Mouse (Mus musculus) kidney, embryonic 16.5 days (tissue): ENCODE measurements around the gene Fcgrt. TPM values are rescaled to one million over a fixed set of nuclear protein-coding genes. Genes with fewer than 3 reads are reported as not detected.

ENCODE experiments used
- ATAC-seq: fragments of 200-750 bp; cut with Nextera tagmentation; 2 replicates; pipeline ENCODE4 v1.8.0; 2017; ENCODE audit warnings: moderate TSS enrichment; ENCODE audit not compliant: low FRiP score, low TSS enrichment
- H3K27ac ChIP-seq: fragments of 300-500 bp; sonication (generic); 2 replicates; pipeline ENCODE4 v1.5.1; 2014; ENCODE audit warnings: low read length
- H3K27me3 ChIP-seq: fragments of 300-500 bp; sonication (generic); 2 replicates; pipeline ENCODE4 v1.6.1; 2014; ENCODE audit warnings: low read length, control low read depth, mixed read lengths; ENCODE audit not compliant: insufficient read depth
- H3K36me3 ChIP-seq: fragments of 300-500 bp; sonication (generic); 2 replicates; pipeline ENCODE4 v1.6.1; 2014; ENCODE audit warnings: low read length, control low read depth, mixed read lengths; ENCODE audit not compliant: insufficient read depth
- H3K4me1 ChIP-seq: fragments of 300-500 bp; sonication (generic); 2 replicates; pipeline ENCODE4 v1.6.1; 2014; ENCODE audit warnings: low read length, control low read depth, mixed read lengths; ENCODE audit not compliant: insufficient read depth
- H3K4me2 ChIP-seq: fragments of 300-500 bp; sonication (generic); replicated peaks from 2 replicates; pipeline ENCODE4 v1.6.1; 2014; ENCODE audit warnings: low read depth, low read length
- H3K4me3 ChIP-seq: fragments of 300-500 bp; sonication (generic); 2 replicates; pipeline ENCODE4 v1.5.1; 2014; ENCODE audit warnings: mild to moderate bottlenecking, low read length
- H3K9ac ChIP-seq: fragments of 300-500 bp; sonication (generic); replicated peaks from 2 replicates; pipeline ENCODE4 v1.6.1; 2014; ENCODE audit warnings: low read length
- H3K9me3 ChIP-seq: fragments of 300-500 bp; sonication (generic); 2 replicates; pipeline ENCODE4 v1.6.1; 2016; ENCODE audit warnings: low read length, control low read depth
- WGBS: fragments of 180-500 bp; shearing (Covaris S2); extraction: QIAGEN DNeasy Blood & Tissue Kit; methylation state at CpG from one replicate; pipeline ENCODE4 v1.1.7; 2014; 5-methylcytosine and 5-hydroxymethylcytosine counted together
- polyA plus RNA-seq: library from polyadenylated mRNA; unstranded; fragments of >200 nt; fragmentation: Nextera tagmentation; extraction: Ambion mirVana; gene quantifications from 2 replicates; pipeline ENCODE4 v1.2.1, GENCODE M21; 2015

Gene Fcgrt
- polyA plus RNA-seq, 1 experiment from 2014 or later, result 114 TPM

DNA sequence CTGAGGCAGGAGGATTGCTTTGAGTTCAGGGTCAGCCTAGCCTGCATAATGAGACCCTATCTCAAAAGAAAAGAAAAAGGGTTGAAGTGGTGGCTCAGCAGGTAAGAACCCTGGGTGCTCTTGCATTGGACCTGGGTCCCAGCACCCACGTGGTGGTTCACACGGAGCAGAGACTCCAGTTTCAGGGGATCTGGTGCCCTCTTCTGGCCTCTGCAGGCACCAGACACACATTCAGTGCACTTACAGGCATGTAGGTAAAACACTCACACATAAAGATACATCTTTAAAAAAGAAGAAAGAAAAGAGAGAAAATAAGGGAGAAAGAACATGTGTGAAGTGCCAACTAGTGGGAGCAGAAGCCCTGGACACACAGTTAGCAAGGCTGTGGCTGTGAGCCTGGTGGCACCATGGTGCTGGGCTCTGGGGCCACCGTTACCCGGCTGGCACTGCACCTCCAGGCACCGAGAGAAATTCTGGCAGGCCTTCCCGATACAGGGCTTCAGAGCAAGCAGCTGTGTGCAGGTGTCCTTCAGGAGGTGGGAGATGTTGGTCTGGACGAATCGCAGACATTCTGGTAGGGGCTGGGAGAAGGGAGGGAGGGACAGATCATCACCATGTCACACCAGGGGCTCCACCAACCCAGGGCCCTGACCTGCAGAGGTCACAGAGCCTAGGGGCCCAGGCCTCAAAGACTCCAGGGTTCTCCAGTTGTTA, 30.0 kb upstream of the Fcgrt start:
- H3K9me3 ChIP-seq, result no peaks in the 10 kb centered on the region
- H3K9ac ChIP-seq, result no peak overlapping the region
- H3K36me3 ChIP-seq, result no peaks in the 10 kb centered on the region
- 75% methylated on average over 8 of the region's 8 CpGs for WGBS
- no peak overlapping the region for H3K4me2 ChIP-seq
- no peak overlapping the region for H3K4me3 ChIP-seq
- H3K4me1 ChIP-seq, result peaks cover 14% of the 10 kb centered on the region
- no peaks in the 10 kb centered on the region for H3K27me3 ChIP-seq
- no peak for ATAC-seq
- H3K27ac ChIP-seq, result no peak overlapping the region

DNA sequence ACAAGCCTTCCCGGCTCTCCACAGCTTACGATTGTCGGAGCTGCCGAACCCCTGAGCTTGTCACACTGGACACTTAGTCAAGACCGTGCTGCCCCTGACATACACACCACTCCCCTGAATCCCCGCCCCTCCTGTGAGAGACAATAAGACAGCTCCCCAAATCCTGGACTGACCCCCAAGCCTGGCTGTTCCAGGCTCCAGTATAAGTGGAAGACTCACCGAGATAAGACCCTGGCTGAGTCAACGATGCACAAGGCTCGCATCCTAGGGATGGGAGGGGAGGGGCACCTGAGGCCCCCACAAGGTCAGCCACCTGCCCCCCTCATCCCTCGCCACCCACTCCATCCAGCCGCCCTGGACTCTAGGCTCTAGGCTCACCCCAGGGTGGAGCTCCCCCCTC, 28.2 kb upstream of the Fcgrt start:
- ATAC-seq, result no peak
- 83% methylated on average over 9 of the region's 11 CpGs for WGBS
- Histone ChIP-seq H3K27me3 (no peaks in the 10 kb centered on the region), H3K27ac (no peak overlapping the region), H3K36me3 (peaks cover 8% of the 10 kb centered on the region), H3K4me1 (peaks cover 21% of the 10 kb centered on the region), H3K9ac (no peak overlapping the region), H3K4me3 (no peak overlapping the region), H3K9me3 (no peaks in the 10 kb centered on the region), H3K4me2 (no peak overlapping the region)

DNA sequence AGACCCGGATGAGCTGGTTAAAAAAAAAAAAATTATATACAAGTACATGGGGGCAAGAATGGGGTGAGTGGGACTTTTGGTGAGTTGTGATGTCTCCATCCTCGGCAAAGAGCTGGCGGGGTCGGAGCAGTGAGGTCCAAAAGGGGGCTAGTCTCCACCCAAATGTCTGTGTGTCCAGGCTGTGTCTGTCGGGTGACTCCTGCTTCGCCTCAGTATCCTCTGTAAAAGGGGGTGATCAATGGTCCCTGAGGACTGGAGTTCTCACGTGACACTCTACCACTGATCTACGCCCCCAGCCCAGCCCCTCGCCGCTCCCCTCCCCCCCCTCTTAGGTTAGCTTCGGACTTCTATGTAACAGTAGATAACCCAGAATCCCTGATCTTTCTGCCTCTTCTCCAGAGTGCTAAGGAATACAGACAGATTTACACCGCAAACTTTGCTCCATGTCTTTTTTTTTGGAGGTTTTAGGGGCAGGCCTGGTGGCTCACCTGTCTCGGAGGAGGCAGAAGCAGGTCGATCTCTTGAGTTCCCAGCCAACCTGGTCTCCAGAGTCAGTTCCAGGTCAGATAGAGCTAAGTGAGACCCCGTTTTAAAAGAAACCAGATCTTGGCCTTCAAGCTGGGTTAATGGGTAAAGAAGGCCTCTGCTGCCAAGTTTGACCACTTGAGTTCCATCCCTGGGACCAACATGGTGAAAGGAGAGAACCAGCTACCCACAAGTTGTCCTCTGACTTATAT, 26.3 kb upstream of the Fcgrt start:
- Histone ChIP-seq H3K4me1 (peaks cover 36% of the 10 kb centered on the region), H3K27ac (peak overlapping the region; percentile 94), H3K27me3 (no peaks in the 10 kb centered on the region), H3K4me2 (peak overlapping the region; percentile 84), H3K4me3 (peak overlapping the region; percentile 88), H3K9me3 (no peaks in the 10 kb centered on the region), H3K36me3 (peaks cover 26% of the 10 kb centered on the region), H3K9ac (peak overlapping the region; percentile 78)
- 53% methylated on average over 15 of the region's 15 CpGs for WGBS
- ATAC-seq, result no peak

DNA sequence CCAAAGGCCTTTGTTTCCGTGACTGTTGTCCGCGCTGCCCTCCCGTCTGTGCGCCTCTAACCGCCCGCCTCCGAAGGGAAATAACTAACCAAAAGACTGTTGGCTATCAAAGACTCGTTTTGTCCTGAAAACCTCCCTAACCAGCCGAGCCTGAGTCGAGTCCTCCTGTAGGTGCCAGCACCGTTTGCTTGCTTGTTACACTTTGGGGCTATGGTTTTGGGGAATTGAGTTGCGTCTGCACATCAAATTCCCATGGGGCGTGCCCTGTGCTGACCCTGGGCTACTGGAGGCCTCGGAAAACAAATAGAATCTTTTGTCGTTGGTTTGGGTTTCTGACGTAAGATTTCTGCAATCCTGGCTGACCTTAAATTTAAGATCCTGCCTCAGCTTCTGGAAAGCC, 25.7 kb upstream of the Fcgrt start:
- peak overlapping the region; percentile 78 for H3K9ac ChIP-seq
- peak overlapping the region; percentile 88 for H3K4me3 ChIP-seq
- H3K4me2 ChIP-seq, result peak overlapping the region; percentile 84
- peaks cover 41% of the 10 kb centered on the region for H3K4me1 ChIP-seq
- H3K27ac ChIP-seq, result peak overlapping the region; percentile 94
- H3K27me3 ChIP-seq, result no peaks in the 10 kb centered on the region
- ATAC-seq, result no peak
- peaks cover 31% of the 10 kb centered on the region for H3K36me3 ChIP-seq
- under 1% methylated on average over 17 of the region's 17 CpGs for WGBS
- H3K9me3 ChIP-seq, result no peaks in the 10 kb centered on the region

DNA sequence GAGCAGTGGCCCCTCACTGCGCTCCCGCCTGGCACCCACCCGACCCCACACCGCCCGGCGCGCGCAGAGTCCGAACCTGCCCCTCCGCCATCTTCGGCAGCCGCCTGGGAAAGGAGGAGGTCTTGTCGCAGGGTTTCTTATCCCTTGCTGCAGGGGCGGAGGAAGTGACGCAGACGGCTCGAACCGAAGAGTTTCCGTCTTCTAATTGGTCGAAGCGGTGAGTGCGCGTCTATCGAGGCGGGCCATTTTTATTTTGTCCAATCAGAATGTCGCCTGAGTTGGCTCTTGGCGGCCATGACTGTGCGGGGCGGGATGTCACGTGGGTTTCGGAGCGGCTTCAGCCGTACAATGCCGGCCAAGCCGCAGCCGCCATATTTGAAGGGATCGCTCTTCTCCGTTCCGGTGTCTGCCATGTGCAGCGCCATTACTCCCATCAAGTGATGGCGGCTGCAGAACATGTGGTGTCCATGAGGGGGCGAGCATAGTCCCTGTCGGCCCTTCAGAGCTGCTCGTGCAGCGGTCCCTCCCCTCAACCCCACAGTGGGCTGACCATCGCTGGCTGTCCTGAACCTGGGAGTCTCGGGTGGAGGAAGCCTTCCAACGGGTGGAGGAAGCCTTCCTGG, 25.1 kb upstream of the Fcgrt start, which contains the start of gene Rpl13a:
Rpl13a (minus strand) TSS at position 138 of the 623 bp plus-strand sequence.
- H3K4me3 ChIP-seq, result peak within 1 kb of the TSS; percentile 88
- peak; percentile 95 for ATAC-seq
- no peaks in the 10 kb centered on the region for H3K9me3 ChIP-seq
- H3K36me3 ChIP-seq, result peaks cover 31% of the 10 kb centered on the region
- H3K27me3 ChIP-seq, result no peaks in the 10 kb centered on the region
- peaks cover 41% of the 10 kb centered on the region for H3K4me1 ChIP-seq
- WGBS, result under 1% methylated on average over 48 of the region's 48 CpGs
- H3K9ac ChIP-seq, result peak within 1 kb of the TSS; percentile 94
- H3K4me2 ChIP-seq, result peak within 1 kb of the TSS; percentile 92
- H3K27ac ChIP-seq, result peak within 1 kb of the TSS; percentile 95

DNA sequence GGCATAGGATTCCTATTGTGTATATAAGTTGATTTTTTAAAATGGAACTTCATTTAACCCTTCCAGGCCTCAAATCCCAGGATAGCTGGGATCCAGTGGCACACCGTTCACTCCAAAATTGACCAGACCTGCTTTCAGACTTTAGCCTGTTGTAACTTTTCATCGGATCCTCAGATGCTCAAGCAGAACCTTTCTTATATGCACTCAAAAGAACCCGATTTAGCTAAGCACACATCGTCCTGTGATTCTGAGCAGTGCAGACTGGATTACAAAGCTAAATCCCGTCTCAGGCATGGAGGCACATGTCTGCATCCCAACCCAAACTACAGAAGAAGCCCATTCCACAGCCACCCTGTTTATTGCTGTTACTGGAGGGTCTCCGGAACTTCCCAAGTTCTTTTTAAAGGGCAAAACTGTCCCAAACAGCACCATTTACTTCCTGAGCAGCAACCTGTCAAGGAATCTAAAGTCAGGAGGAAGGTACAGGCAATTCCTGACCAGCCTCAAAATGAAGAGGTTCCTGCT, 24.1 kb upstream of the Fcgrt start:
- Histone ChIP-seq H3K4me1 (peaks cover 46% of the 10 kb centered on the region), H3K27ac (peak overlapping the region; percentile 95), H3K4me3 (peak overlapping the region; percentile 88), H3K9me3 (no peaks in the 10 kb centered on the region), H3K4me2 (peak overlapping the region; percentile 92), H3K9ac (peak overlapping the region; percentile 94), H3K27me3 (no peaks in the 10 kb centered on the region), H3K36me3 (peaks cover 36% of the 10 kb centered on the region)
- WGBS, result 0% methylated on average over 6 of the region's 6 CpGs
- no peak for ATAC-seq

DNA sequence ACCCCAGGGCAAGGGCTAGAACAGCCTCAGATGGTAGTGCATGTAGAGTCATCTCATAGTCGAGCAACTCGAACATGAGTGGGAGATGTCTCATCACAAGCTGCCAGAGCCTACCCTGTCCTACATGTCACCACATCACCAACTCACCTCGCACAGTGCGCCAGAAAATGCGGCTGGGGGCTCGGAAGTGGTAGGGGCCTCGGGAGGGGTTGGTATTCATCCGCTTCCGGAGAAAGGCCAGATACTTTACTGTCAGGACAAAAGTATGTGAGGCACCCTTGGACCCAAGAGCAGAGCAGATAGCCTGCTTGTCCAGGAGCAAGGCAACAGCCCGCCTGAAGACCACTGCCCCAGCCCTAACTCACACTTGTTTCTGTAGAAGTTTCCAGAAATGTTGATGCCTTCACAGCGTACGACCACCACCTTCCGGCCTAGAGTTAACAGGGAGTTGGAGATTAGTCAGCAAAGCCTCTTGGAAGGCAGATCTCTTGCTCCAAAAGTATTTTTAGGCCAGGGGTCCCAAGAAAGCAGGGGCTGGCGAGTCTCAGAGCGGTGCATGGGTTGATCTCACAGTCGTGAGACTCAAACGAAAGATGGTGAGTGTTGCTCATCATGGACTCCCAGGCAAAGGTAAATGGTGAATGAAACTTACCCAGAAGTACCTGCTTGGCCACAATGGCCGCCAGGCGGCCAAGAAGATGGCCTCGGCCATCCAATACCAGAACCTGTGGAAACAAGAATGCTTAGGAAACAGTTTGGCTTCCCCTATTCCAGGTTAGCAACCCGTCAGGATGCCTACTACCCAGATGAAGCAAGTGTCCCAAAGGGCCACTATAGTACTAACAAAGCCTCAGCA, 23.4 kb upstream of the Fcgrt start:
- peak overlapping the region; percentile 94 for H3K9ac ChIP-seq
- H3K4me1 ChIP-seq, result peaks cover 53% of the 10 kb centered on the region
- H3K27me3 ChIP-seq, result no peaks in the 10 kb centered on the region
- peak overlapping the region; percentile 92 for H3K4me2 ChIP-seq
- no peak for ATAC-seq
- H3K27ac ChIP-seq, result peak overlapping the region; percentile 95
- H3K36me3 ChIP-seq, result peaks cover 43% of the 10 kb centered on the region
- H3K4me3 ChIP-seq, result peak overlapping the region; percentile 88
- 35% methylated on average over 21 of the region's 21 CpGs for WGBS
- no peaks in the 10 kb centered on the region for H3K9me3 ChIP-seq

DNA sequence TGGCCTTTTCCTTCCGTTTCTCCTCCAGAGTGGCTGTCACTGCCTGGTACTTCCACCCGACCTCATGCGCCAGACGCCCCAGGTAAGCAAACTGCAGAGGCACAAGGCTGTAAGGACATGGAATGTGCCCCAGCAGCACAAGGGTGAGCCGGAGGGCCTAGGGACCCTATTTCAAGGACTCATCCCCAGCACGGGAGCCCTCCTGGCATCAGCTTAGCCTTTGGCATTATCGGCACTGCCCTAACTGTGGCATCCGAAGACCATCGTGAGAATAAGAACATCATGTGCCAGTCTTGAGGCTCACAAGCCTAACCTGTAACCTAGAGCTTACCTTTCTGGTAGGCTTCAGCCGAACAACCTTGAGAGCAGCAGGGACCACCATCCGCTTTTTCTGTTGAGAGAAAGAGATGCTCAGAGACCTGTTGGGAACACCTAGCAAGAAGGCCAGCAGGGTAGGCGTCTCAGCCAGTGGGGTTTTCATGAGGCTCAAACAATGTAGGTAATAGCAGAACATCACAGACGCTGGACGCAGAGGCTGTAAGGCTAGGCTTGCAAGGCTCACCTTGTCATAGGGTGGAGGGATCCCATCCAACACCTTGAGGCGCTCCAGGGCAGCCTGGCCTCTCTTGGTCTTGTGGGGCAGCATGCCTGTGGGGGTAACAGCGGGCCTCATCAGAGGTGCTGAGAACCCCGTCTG, 22.6 kb upstream of the Fcgrt start:
- peaks cover 53% of the 10 kb centered on the region for H3K4me1 ChIP-seq
- no peaks in the 10 kb centered on the region for H3K9me3 ChIP-seq
- no peak for ATAC-seq
- peak overlapping the region; percentile 94 for H3K9ac ChIP-seq
- H3K4me3 ChIP-seq, result peak overlapping the region; percentile 88
- peaks cover 51% of the 10 kb centered on the region for H3K36me3 ChIP-seq
- 73% methylated on average over 17 of the region's 17 CpGs for WGBS
- peak overlapping the region; percentile 95 for H3K27ac ChIP-seq
- H3K27me3 ChIP-seq, result no peaks in the 10 kb centered on the region
- H3K4me2 ChIP-seq, result peak overlapping the region; percentile 92
